Comparison of ENCODE assay signal across 8 mouse cellular contexts in the genomic region with DNA sequence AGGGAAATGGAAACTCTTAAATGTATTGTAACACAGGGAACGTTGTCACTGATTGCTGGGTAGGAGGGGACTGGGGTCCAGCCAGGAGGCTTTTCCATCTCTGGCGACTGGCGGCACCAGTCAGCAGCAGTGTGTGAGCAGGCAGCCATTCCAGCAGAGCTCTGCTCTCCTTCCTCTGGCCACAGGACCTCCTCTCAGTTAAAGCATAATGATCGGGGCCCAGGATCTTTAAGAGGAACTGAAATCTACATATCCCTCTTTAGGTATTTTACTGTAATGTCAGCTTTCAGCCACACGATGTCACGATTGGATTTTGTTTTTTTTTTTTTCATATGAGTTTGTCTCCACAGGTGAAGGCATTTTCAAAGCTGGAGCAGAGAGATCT.
DNase-seq lines count a peak whose midpoint lies in the region; ATAC-seq and TF ChIP-seq lines count a peak whose summit lies in the region.

No protein-coding gene starts in this region.

- H3K27ac ChIP-seq in gastrocnemius, adult 2 months: no peak overlapping the region

- TF ChIP-seq CTCF in gastrocnemius, adult 2 months (IDR thresholded peaks at IDR 0.05): no peak; the same call in 1 of the 2 replicates

- no peak for ATAC-seq in megakaryocyte, adult 5-6 weeks (ENCODE audit: poor library complexity, severe bottlenecking)

- intact Hi-C loops in gastrocnemius, adult 2 months (cut with DNase I): no loop called here

- no peak for DNase-seq in gastrocnemius, adult 2 months
- no peak for DNase-seq in gastrocnemius, adult 18-20 months (ENCODE audit: low spot score)
- DNase-seq in right cerebral cortex, postnatal 25 days: peak; percentile 32
- DNase-seq in right cerebral cortex, postnatal 36 days (ENCODE audit: low spot score in 2 of 2): no peak
- DNase-seq in layer of hippocampus, postnatal 14 days (ENCODE audit: low spot score in 2 of 2): peak; percentile 17 to 24
- DNase-seq in retina, postnatal 1 day: peak; percentile 53
- DNase-seq in urinary bladder, postnatal 36 days (ENCODE audit: low spot score in 2 of 2): no peak

- H3K4me3 ChIP-seq in gastrocnemius, adult 2 months: peak overlapping the region; percentile 15; the same call in 1 of the 2 replicates

Comparison
In these comparisons a context has a peak if more than half of its experiments do, and no peak if none do; other contexts are left out.
1. DNase-seq: peak in right cerebral cortex, postnatal 25 days (single experiment), layer of hippocampus, postnatal 14 days (2 of 2) and retina, postnatal 1 day (single experiment); none in gastrocnemius, adult 2 months (single experiment), gastrocnemius, adult 18-20 months (single experiment), right cerebral cortex, postnatal 36 days (0 of 2) and urinary bladder, postnatal 36 days (0 of 2).